In the genomic region with DNA sequence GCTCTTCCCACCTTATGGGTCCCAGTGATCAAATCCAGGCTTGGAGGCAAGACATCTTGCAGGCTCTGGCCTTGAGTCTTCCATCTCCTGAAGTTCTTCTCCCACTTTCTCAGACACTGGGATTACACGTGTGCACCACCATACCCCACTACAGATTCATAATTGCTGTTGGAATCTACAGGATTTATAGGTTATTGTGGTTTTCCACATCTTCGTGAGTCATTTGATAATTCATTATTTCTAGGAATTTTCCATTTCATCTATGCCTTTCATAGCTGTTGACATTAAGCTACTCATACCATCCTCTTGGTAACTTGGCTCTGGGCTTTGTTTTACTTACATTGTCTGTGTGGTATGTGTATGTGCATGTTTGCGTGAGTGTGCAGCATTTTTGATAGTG, we compare ENCODE assay signal across 28 mouse cellular contexts.
"Had no signal": no experiment of that assay in that cellular context is flagged by ENCODE, and none has a peak within 500 bp of the region (broad histone marks: within the 10 kb centered on the region; RNA-seq: fewer than 3 reads in every experiment).

No protein-coding gene starts in this region.

- H3K27ac ChIP-seq: heart, embryonic 13.5 days; heart, embryonic 15.5 days; hindbrain, embryonic 10.5 days; hindbrain, embryonic 12.5 days; hindbrain, embryonic 13.5 days; hindbrain, embryonic 14.5 days; hindbrain, embryonic 15.5 days; hindbrain, postnatal 0 days; intestine, embryonic 15.5 days; kidney, embryonic 15.5 days; kidney, postnatal 0 days; left cerebral cortex, adult 2 months had no signal

- H3K4me3 ChIP-seq: heart, embryonic 12.5 days; heart, embryonic 13.5 days; heart, embryonic 15.5 days; hindbrain, embryonic 10.5 days; hindbrain, embryonic 12.5 days; hindbrain, embryonic 13.5 days; hindbrain, embryonic 15.5 days; intestine, embryonic 15.5 days; kidney, embryonic 15.5 days; left cerebral cortex, adult 2 months had no signal

- H3K27me3 ChIP-seq: heart, embryonic 15.5 days; hindbrain, embryonic 12.5 days; hindbrain, embryonic 13.5 days; hindbrain, embryonic 15.5 days; intestine, embryonic 15.5 days had no signal

- DNase-seq: heart, postnatal 10 days; heart, postnatal 14 days; heart, postnatal 36 days; heart, postnatal 4 days; kidney, adult 11 months; kidney, adult 18-20 months; kidney, adult 2 months; kidney, adult 8-10 months; kidney, adult 9 months; kidney, postnatal 10 days; kidney, postnatal 25 days; kidney, postnatal 36 days; kidney, postnatal 4 days; layer of hippocampus, adult 9-11 months; layer of hippocampus, postnatal 36 days had no signal

- H3K36me3 ChIP-seq: heart, embryonic 12.5 days; heart, embryonic 13.5 days; heart, embryonic 15.5 days; hindbrain, embryonic 10.5 days; hindbrain, embryonic 12.5 days; hindbrain, embryonic 13.5 days; hindbrain, embryonic 15.5 days; intestine, embryonic 15.5 days; kidney, embryonic 15.5 days had no signal
